Mouse (Mus musculus): Measurements from ENCODE around the gene Ugt1a10. TPM values are rescaled to one million over a fixed set of nuclear protein-coding genes. Genes with fewer than 3 reads are reported as not detected.

Gene Ugt1a10
- polyA plus RNA-seq, 1 experiment from 2014 or later: not detected

GRCm38 (mm10) chr1:88235894-88236415 lies 180.8 kb downstream of the Ugt1a10 start:
- ATAC-seq (ENCODE audit: low FRiP score): no peak
- 68% methylated on average over 4 of the region's 4 CpGs for WGBS
- peaks cover 95% of the 10 kb centered on the region for H3K9me3 ChIP-seq (replicated peaks)

GRCm38 (mm10) chr1:88237311-88237710 lies 182.1 kb downstream of the Ugt1a10 start:
- H3K4me2 ChIP-seq: no peak overlapping the region
- H3K36me3 ChIP-seq: no peaks in the 10 kb centered on the region
- H3K4me1 ChIP-seq: no peaks in the 10 kb centered on the region
- H3K4me3 ChIP-seq (replicated peaks): no peak overlapping the region
- no peak overlapping the region for H3K9ac ChIP-seq (replicated peaks)
- no peak for ATAC-seq (ENCODE audit: low FRiP score)
- no peak overlapping the region for H3K27ac ChIP-seq (replicated peaks)
- no peaks in the 10 kb centered on the region for H3K27me3 ChIP-seq (replicated peaks)
- 82% methylated on average over 5 of the region's 5 CpGs for whole genome bisulfite sequencing
- H3K9me3 ChIP-seq (replicated peaks): peaks cover 91% of the 10 kb centered on the region

More at GRCm38 (mm10) chr1:88235894-88236415, 180.8 kb downstream of the Ugt1a10 start:
- no peaks in the 10 kb centered on the region for H3K27me3 ChIP-seq (replicated peaks)
- no peaks in the 10 kb centered on the region for H3K4me1 ChIP-seq
- no peak overlapping the region for H3K4me2 ChIP-seq
- no peak overlapping the region for H3K27ac ChIP-seq (replicated peaks)
- no peak overlapping the region for H3K4me3 ChIP-seq (replicated peaks)
- H3K9ac ChIP-seq (replicated peaks): no peak overlapping the region
- no peaks in the 10 kb centered on the region for H3K36me3 ChIP-seq

GRCm38 (mm10) chr1:88238771-88239170 lies 183.6 kb downstream of the Ugt1a10 start:
- no peak overlapping the region for H3K27ac ChIP-seq (replicated peaks)
- H3K4me3 ChIP-seq (replicated peaks): no peak overlapping the region
- WGBS: 81% methylated on average over 6 of the region's 6 CpGs
- H3K9me3 ChIP-seq (replicated peaks): peaks cover 91% of the 10 kb centered on the region
- H3K36me3 ChIP-seq: no peaks in the 10 kb centered on the region
- H3K4me1 ChIP-seq: no peaks in the 10 kb centered on the region
- H3K27me3 ChIP-seq (replicated peaks): no peaks in the 10 kb centered on the region
- H3K9ac ChIP-seq (replicated peaks): no peak overlapping the region
- ATAC-seq (ENCODE audit: low FRiP score): 0 out of 2 replicates have a peak, but pooled peaks have one; percentile 9
- no peak overlapping the region for H3K4me2 ChIP-seq

GRCm38 (mm10) chr1:88240072-88240471 lies 184.9 kb downstream of the Ugt1a10 start:
- Histone ChIP-seq H3K27me3 (replicated peaks) (no peaks in the 10 kb centered on the region), H3K9ac (replicated peaks) (no peak overlapping the region), H3K4me3 (replicated peaks) (no peak overlapping the region), H3K4me1 (no peaks in the 10 kb centered on the region), H3K27ac (replicated peaks) (no peak overlapping the region), H3K4me2 (no peak overlapping the region), H3K36me3 (no peaks in the 10 kb centered on the region), H3K9me3 (replicated peaks) (peaks cover 90% of the 10 kb centered on the region)
- 78% methylated on average over 5 of the region's 5 CpGs for WGBS
- no peak for ATAC-seq (ENCODE audit: low FRiP score)

GRCm38 (mm10) chr1:88240579-88240978 lies 185.4 kb downstream of the Ugt1a10 start:
- Histone ChIP-seq H3K4me1 (no peaks in the 10 kb centered on the region), H3K4me3 (replicated peaks) (no peak overlapping the region), H3K36me3 (no peaks in the 10 kb centered on the region), H3K9me3 (replicated peaks) (peaks cover 90% of the 10 kb centered on the region), H3K27me3 (replicated peaks) (no peaks in the 10 kb centered on the region), H3K9ac (replicated peaks) (no peak overlapping the region), H3K4me2 (no peak overlapping the region), H3K27ac (replicated peaks) (no peak overlapping the region)
- 73% methylated on average over 4 of the region's 4 CpGs for WGBS
- ATAC-seq (ENCODE audit: low FRiP score): peak; percentile 1; the same call in 1 of the 2 replicates

- Histone ChIP-seq H3K27me3 (replicated peaks) (no peaks in the 10 kb centered on the region), H3K9ac (replicated peaks) (no peak overlapping the region), H3K9me3 (replicated peaks) (peaks cover 92% of the 10 kb centered on the region), H3K4me1 (no peaks in the 10 kb centered on the region), H3K36me3 (no peaks in the 10 kb centered on the region), H3K27ac (replicated peaks) (no peak overlapping the region), H3K4me2 (no peak overlapping the region), H3K4me3 (replicated peaks) (no peak overlapping the region)
- ATAC-seq (ENCODE audit: low FRiP score): no peak
- WGBS: 72% methylated on average over 5 of the region's 5 CpGs
These were observed 188.7 kb downstream of the Ugt1a10 start for GRCm38 (mm10) chr1:88243861-88244260.

GRCm38 (mm10) chr1:88245881-88246280 lies 190.7 kb downstream of the Ugt1a10 start:
- no peaks in the 10 kb centered on the region for H3K27me3 ChIP-seq (replicated peaks)
- no peak overlapping the region for H3K4me3 ChIP-seq (replicated peaks)
- no peaks in the 10 kb centered on the region for H3K4me1 ChIP-seq
- H3K4me2 ChIP-seq: no peak overlapping the region
- H3K36me3 ChIP-seq: no peaks in the 10 kb centered on the region
- no peak overlapping the region for H3K9ac ChIP-seq (replicated peaks)
- peaks cover 92% of the 10 kb centered on the region for H3K9me3 ChIP-seq (replicated peaks)
- no peak for ATAC-seq (ENCODE audit: low FRiP score)
- no peak overlapping the region for H3K27ac ChIP-seq (replicated peaks)
- WGBS: 77% methylated on average over 6 of the region's 6 CpGs

GRCm38 (mm10) chr1:88246386-88246785 lies 191.2 kb downstream of the Ugt1a10 start:
- Histone ChIP-seq H3K4me2 (no peak overlapping the region), H3K9me3 (replicated peaks) (peaks cover 93% of the 10 kb centered on the region), H3K27ac (replicated peaks) (no peak overlapping the region), H3K4me3 (replicated peaks) (no peak overlapping the region), H3K9ac (replicated peaks) (no peak overlapping the region), H3K4me1 (no peaks in the 10 kb centered on the region), H3K36me3 (no peaks in the 10 kb centered on the region), H3K27me3 (replicated peaks) (no peaks in the 10 kb centered on the region)
- 50% methylated on average over 6 of the region's 6 CpGs for WGBS
- ATAC-seq (ENCODE audit: low FRiP score): no peak

GRCm38 (mm10) chr1:88247660-88248059 lies 192.5 kb downstream of the Ugt1a10 start:
- H3K36me3 ChIP-seq: no peaks in the 10 kb centered on the region
- H3K9ac ChIP-seq (replicated peaks): no peak overlapping the region
- no peaks in the 10 kb centered on the region for H3K4me1 ChIP-seq
- no peak overlapping the region for H3K4me2 ChIP-seq
- H3K9me3 ChIP-seq (replicated peaks): peaks cover 90% of the 10 kb centered on the region
- 59% methylated on average over 2 of the region's 2 CpGs for WGBS
- no peak overlapping the region for H3K27ac ChIP-seq (replicated peaks)
- no peaks in the 10 kb centered on the region for H3K27me3 ChIP-seq (replicated peaks)
- no peak overlapping the region for H3K4me3 ChIP-seq (replicated peaks)
- no peak; the same call in 1 of the 2 replicates for ATAC-seq (ENCODE audit: low FRiP score)

GRCm38 (mm10) chr1:88248658-88249057 lies 193.5 kb downstream of the Ugt1a10 start:
- Histone ChIP-seq H3K4me1 (no peaks in the 10 kb centered on the region), H3K9me3 (replicated peaks) (peaks cover 86% of the 10 kb centered on the region), H3K27me3 (replicated peaks) (no peaks in the 10 kb centered on the region), H3K4me3 (replicated peaks) (no peak overlapping the region), H3K4me2 (no peak overlapping the region), H3K36me3 (no peaks in the 10 kb centered on the region), H3K27ac (replicated peaks) (no peak overlapping the region), H3K9ac (replicated peaks) (no peak overlapping the region)
- no peak for ATAC-seq (ENCODE audit: low FRiP score)
- 72% methylated on average over 4 of the region's 4 CpGs for WGBS

GRCm38 (mm10) chr1:88249596-88249995 lies 194.4 kb downstream of the Ugt1a10 start:
- Histone ChIP-seq H3K27me3 (replicated peaks) (no peaks in the 10 kb centered on the region), H3K27ac (replicated peaks) (no peak overlapping the region), H3K36me3 (no peaks in the 10 kb centered on the region), H3K4me1 (no peaks in the 10 kb centered on the region), H3K4me2 (no peak overlapping the region), H3K4me3 (replicated peaks) (no peak overlapping the region), H3K9ac (replicated peaks) (no peak overlapping the region), H3K9me3 (replicated peaks) (peaks cover 84% of the 10 kb centered on the region)
- ATAC-seq (ENCODE audit: low FRiP score): no peak
- 81% methylated on average over 7 of the region's 7 CpGs for WGBS

GRCm38 (mm10) chr1:88250023-88250422 lies 194.8 kb downstream of the Ugt1a10 start:
- Histone ChIP-seq H3K4me2 (no peak overlapping the region), H3K9me3 (replicated peaks) (peaks cover 84% of the 10 kb centered on the region), H3K9ac (replicated peaks) (no peak overlapping the region), H3K4me3 (replicated peaks) (no peak overlapping the region), H3K27ac (replicated peaks) (no peak overlapping the region), H3K36me3 (no peaks in the 10 kb centered on the region), H3K27me3 (replicated peaks) (no peaks in the 10 kb centered on the region), H3K4me1 (no peaks in the 10 kb centered on the region)
- WGBS: 83% methylated on average over 5 of the region's 5 CpGs
- no peak for ATAC-seq (ENCODE audit: low FRiP score)

Data from neural tube, embryonic 15.5 days (tissue).